Mouse (Mus musculus): ENCODE measurements around the gene Actn4. TPM values are rescaled to one million over a fixed set of nuclear protein-coding genes. Genes with fewer than 3 reads are reported as not detected.
"Not testable (repeated sequence)": the region's sequence is repeated elsewhere in the genome, so short reads cannot be mapped to it uniquely, and the experiment has no call there.

The Actn4 gene
- polyA plus RNA-seq, 1 experiment from 2014 or later: 319 TPM

DNA sequence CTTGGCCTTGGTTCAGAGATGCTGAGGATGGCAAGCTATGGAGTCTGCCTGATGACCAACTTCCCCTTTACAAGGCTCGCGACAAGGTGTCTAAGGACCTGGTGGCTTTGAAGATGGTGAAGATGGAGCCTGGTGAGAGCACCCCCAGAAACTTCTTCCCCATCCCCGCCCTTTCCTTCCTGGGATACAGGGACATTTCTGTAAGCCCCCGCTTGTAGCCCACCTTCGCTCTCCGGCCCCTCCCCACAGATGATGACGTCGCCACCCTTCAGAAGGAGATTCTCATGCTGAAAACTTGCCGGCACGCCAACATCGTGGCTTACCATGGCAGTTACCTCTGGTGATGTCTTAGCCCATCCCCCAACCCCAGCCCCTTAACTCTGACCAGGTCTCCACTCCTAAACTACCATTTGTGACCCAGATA, 21.0 kb upstream of the Actn4 start:
- Histone ChIP-seq H3K9me3 (no peaks in the 10 kb centered on the region), H3K4me3 (peak overlapping the region; percentile 74), H3K27me3 (ENCODE audit: insufficient read depth, poor library complexity, severe bottlenecking) (no peaks in the 10 kb centered on the region), H3K27ac (peak overlapping the region; percentile 89), H3K36me3 (peaks cover 17% of the 10 kb centered on the region), H3K4me1 (peaks cover 28% of the 10 kb centered on the region)
- no peak for DNase-seq (ENCODE audit: low spot score)
- WGBS: 62% methylated on average over 11 of the region's 11 CpGs

DNA sequence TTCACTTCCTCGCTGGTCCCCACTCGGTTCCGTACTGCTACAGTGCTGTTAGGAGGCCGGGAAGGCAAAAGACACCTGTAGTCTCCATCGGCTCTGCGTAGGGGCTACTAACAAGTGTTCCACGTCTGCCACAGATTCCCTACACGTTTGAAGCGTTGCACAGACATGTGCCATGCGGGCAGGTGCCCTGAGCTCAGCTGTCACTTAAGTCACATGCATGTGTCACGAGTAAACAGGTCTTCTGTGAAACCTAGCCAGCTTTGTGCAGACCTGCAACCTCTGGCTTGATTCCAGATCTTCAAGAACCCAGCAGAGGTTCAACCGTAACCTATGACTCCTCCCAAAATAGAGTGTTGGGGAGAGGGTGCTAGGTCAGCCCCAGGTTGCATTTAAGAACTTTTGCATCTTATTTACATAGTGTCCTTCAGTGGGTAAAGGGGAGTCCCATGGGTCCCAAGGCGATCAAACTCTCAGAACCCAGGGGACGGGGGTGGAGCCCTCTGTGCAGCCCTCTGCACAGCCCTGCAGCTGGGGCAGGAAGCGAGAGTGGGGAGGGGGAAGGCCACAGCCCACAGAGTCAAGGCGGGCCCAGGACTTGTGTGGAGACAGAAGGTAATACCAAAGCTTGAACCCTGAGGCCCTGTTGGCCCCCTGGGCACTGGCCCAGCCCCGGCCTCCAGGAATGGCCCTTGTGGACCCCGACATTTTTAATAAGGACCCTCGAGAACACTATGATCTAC, 20.3 kb upstream of the Actn4 start:
- WGBS: 15% methylated on average over 19 of the region's 19 CpGs
- peak overlapping the region; percentile 89 for H3K27ac ChIP-seq
- DNase-seq (ENCODE audit: low spot score): no peak
- H3K4me1 ChIP-seq: peaks cover 28% of the 10 kb centered on the region
- peaks cover 24% of the 10 kb centered on the region for H3K36me3 ChIP-seq
- H3K27me3 ChIP-seq (ENCODE audit: insufficient read depth, poor library complexity, severe bottlenecking): no peaks in the 10 kb centered on the region
- H3K4me3 ChIP-seq: peak overlapping the region; percentile 74
- H3K9me3 ChIP-seq: no peaks in the 10 kb centered on the region

DNA sequence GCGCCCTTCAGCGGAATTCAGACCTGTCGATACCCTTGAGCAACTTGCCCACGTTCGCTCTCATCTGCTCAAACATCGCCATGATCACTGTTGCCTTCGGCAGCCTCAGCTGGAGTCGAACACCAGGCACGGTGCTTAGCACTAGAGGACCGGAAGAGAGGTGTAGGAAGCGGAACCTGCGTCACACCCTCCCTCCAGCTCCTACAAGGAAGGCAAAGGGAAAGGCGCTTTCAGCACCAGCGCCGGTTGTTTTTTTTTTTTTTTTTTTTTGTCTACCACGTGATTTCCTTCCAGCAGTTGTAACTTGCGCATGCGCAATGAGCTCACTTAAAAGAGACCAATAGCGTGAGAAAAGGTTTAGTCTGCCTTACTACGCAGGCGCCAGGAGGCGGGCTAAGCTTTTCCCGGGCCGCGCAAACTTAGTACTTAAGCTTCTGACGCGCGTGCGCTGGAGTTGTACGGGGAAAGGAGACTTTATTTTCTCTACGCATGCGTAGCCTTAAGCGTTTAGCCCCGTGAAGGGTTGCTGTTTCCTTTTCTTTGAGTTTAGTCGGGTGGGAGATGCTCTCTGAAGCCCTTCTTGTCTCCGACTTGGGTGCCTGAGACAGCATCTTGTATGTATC, 19.6 kb upstream of the Actn4 start, which contains the start of the genes Eif3k and Map4k1:
TSS of gene Eif3k (minus strand) at position 214 of the 623 bp plus-strand sequence.
TSS of gene Map4k1 (plus strand) at position 400 of the 623 bp plus-strand sequence.
- H3K36me3 ChIP-seq: peaks cover 30% of the 10 kb centered on the region
- peak within 1 kb of the TSS; percentile 89 for H3K27ac ChIP-seq
- under 1% methylated on average over 36 of the region's 36 CpGs for WGBS
- peak within 1 kb of the TSS; percentile 74 for H3K4me3 ChIP-seq
- DNase-seq (ENCODE audit: low spot score): peak; percentile 99
- no peaks in the 10 kb centered on the region for H3K27me3 ChIP-seq (ENCODE audit: insufficient read depth, poor library complexity, severe bottlenecking)
- H3K4me1 ChIP-seq: peaks cover 28% of the 10 kb centered on the region
- no peaks in the 10 kb centered on the region for H3K9me3 ChIP-seq

DNA sequence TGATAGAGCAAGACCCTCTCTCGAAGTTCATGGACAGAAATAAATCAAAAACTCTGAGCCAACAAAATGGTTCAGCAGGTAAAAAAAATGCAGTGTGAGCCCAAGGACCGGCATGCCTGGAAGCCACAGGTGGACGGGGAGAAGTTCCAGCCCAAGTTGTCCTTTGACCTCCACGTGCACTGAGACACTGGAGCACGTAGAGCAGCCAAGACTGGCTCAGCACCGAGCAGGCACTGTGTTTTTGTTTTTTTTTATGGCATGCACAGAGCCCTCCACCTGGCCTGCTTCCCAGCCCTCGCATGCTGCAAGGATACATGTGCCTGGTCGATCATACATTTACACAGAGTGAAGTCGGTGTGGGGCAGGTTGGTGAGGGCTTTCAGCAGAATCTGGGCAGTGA, 15.4 kb upstream of the Actn4 start:
- no peak for DNase-seq (ENCODE audit: low spot score)
- Histone ChIP-seq H3K27me3 (ENCODE audit: insufficient read depth, poor library complexity, severe bottlenecking) (no peaks in the 10 kb centered on the region), H3K36me3 (peaks cover 67% of the 10 kb centered on the region), H3K4me3 (no peak overlapping the region), H3K9me3 (no peaks in the 10 kb centered on the region), H3K4me1 (peaks cover 11% of the 10 kb centered on the region), H3K27ac (no peak overlapping the region)
- WGBS: 87% methylated on average over 9 of the region's 9 CpGs

DNA sequence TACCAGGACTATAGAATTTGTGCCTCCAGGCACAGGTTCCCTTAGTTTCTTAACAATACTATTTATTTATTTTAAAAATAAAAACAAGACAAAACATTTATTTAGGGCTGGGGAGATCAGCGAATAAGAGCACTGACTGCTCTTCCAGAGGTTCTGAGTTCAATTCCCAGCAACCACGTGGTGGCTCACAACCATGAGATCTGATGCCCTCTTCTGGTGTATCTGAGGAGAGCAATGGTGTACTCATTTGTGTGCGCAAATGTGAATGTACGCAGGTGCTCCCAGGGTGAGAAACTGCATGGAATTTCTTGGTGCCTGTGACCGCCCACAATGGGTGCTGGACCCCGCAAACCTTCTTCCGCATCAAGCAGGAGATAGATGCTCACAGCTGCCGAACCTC, 10.9 kb upstream of the Actn4 start:
- Histone ChIP-seq H3K27me3 (ENCODE audit: insufficient read depth, poor library complexity, severe bottlenecking) (no peaks in the 10 kb centered on the region), H3K4me3 (no peak overlapping the region), H3K4me1 (peaks cover 18% of the 10 kb centered on the region), H3K36me3 (peaks cover 77% of the 10 kb centered on the region), H3K27ac (no peak overlapping the region), H3K9me3 (no peaks in the 10 kb centered on the region)
- no peak for DNase-seq (ENCODE audit: low spot score)
- 80% methylated on average over 8 of the region's 8 CpGs for WGBS

DNA sequence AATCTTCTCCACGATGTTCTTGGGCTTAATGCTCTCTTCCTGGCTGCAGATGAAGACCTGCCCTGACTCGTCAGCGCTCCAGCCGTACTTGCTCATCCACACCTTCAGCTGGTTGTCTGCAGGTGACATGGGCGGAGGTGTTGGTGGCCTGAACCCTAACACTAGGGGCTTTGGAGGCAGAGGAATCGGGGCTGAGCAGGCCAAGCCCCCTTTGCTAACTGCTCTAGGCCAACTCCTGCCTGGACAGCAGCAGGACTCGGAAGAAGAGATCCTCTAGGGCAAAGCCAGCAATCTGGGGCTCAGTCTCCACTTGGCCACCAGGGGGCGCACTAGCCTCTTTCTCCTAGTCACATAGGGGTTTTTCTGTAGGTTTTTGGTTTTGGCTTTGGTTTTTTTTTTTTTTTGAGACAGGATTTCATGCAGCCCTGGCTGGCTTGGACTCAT, 10.4 kb upstream of the Actn4 start:
- H3K27me3 ChIP-seq (ENCODE audit: insufficient read depth, poor library complexity, severe bottlenecking): no peaks in the 10 kb centered on the region
- 71% methylated on average over 8 of the region's 8 CpGs for WGBS

DNA sequence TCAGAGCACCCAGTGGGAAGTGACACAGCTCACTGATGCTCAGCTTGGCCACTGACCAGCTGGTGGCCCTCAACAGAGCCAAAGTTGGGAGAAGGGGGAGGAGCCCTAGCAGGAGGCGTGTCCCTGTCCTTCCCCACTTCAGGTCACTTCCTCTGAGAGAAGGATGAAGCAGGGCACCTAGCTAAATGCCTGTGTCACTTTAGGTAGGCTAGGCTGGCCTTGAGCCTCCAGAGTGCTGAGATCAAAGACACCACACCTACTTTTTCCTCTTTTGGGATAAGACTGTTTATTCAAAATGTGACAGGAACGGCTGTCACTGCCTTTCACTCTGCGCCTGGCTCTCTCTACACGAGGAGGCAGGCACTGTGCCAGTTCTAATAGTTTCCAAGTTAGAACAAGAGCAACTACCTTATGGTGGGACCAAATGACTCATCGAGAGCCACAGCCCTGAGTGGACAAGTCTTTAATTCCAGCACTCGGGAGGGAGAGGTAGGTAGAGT, 9.7 kb upstream of the Actn4 start:
- no peak for DNase-seq (ENCODE audit: low spot score)
- H3K27me3 ChIP-seq (ENCODE audit: insufficient read depth, poor library complexity, severe bottlenecking): no peaks in the 10 kb centered on the region
- H3K4me1 ChIP-seq: peaks cover 18% of the 10 kb centered on the region
- H3K36me3 ChIP-seq: peaks cover 65% of the 10 kb centered on the region
- no peak overlapping the region for H3K4me3 ChIP-seq
- 75% methylated on average over 6 of the region's 6 CpGs for whole genome bisulfite sequencing
- H3K27ac ChIP-seq: no peak overlapping the region
- H3K9me3 ChIP-seq: no peaks in the 10 kb centered on the region

More for the DNA sequence above, 10.4 kb upstream of the Actn4 start:
- peak; percentile 84 for DNase-seq (ENCODE audit: low spot score)
- H3K9me3 ChIP-seq: no peaks in the 10 kb centered on the region
- H3K27ac ChIP-seq: no peak overlapping the region
- H3K4me3 ChIP-seq: no peak overlapping the region
- peaks cover 18% of the 10 kb centered on the region for H3K4me1 ChIP-seq
- peaks cover 72% of the 10 kb centered on the region for H3K36me3 ChIP-seq

DNA sequence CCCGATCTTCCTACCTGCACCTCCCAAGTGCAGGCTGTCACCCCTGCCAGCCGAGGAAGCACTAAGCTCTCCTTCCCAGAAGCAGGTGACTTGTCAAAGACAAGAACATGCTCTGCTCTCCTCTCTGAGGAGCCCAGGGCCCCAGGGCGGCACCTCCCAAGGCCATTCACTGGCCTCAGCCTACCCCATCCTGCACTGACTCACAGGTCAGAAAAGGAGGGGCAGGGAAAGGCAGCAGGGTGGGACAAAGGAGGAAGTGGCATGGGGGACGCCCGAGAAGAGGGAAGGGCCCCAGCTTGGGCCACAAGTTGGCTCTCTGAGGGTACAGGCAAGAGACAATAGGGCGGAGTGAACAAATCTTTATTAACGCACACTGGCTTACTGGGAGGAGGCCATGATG, 8.9 kb upstream of the Actn4 start:
- Histone ChIP-seq H3K9me3 (no peaks in the 10 kb centered on the region), H3K27ac (no peak overlapping the region), H3K4me1 (peaks cover 18% of the 10 kb centered on the region), H3K4me3 (no peak overlapping the region), H3K36me3 (peaks cover 57% of the 10 kb centered on the region), H3K27me3 (ENCODE audit: insufficient read depth, poor library complexity, severe bottlenecking) (no peaks in the 10 kb centered on the region)
- 83% methylated on average over 7 of the region's 7 CpGs for WGBS
- no peak for DNase-seq (ENCODE audit: low spot score)

DNA sequence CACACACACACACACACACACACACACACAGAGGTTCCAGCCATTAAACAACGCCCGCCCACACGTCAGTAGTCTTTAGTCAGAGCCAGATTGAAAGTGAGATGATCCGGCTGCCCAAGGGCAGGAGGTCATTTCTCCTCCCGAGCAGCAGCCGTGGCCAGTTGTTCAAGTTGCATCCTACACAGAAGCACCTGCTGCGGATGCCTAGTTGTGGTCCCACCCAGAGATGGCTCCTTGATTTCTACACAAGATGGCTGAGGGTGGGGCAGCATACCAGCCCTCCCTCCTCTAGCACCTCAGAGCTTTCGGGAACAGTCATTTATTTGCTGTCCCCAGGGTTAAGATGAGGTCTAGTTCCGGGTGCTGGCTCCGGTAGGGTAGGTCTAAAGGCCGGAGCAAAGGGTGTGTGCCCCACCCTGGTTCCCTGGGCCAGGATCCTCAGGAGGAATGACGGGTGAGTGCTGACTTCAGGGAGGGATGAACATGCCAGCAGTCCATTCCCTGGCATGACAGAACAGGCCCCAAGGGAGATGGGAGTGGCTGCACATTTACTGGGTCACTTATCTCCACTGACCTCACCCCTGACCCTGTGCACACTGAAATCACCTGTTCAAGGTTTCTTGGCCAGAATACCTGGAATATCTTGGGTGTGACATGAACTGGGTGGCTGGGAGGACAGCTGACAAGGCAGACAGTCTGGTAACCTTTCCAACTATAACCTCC, 7.7 kb upstream of the Actn4 start:
- Histone ChIP-seq H3K4me1 (peaks cover 18% of the 10 kb centered on the region), H3K9me3 (no peaks in the 10 kb centered on the region), H3K27ac (no peak overlapping the region), H3K36me3 (peaks cover 49% of the 10 kb centered on the region), H3K27me3 (ENCODE audit: insufficient read depth, poor library complexity, severe bottlenecking) (no peaks in the 10 kb centered on the region), H3K4me3 (no peak overlapping the region)
- DNase-seq (ENCODE audit: low spot score): no peak
- 69% methylated on average over 12 of the region's 12 CpGs for WGBS

DNA sequence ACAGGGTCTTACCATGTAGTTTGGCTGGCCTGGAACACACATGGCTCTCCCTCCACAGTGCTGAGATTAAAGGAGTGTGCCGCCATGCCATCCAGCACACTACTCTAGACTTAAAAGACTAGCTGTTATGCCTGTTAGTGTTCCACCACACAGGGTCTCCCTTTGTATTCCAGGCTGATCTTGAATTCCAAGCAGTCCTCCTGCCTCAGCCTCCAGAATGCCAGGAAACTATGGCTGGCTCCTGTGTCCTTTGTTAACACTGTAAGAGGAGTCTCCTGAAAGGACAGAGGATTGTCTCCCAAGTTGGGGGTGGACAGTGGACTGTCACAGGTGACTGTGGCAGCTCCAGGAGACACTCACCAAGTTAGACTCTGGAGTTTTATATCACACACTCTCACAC, 7.1 kb upstream of the Actn4 start:
- 86% methylated on average over 1 of the region's 1 CpGs for WGBS

DNA sequence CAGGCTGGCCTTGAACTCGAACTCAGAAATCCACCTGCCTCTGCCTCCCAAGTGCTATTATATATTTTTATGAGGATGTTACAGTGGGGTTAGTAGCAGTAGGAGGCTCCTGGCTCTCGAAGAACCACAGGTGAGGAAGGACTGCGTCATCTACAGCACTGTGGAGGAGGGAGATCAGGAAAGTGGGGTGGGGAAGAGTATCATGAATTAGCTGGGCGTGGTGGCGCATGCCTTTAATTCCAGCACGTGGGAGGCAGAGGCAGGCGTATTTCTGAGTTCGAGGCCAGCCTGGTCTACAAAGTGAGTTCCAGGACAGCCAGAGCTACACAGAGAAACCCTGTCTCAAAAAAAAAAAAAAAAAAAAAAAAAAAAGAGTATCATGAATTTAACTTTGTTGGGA, 6.0 kb upstream of the Actn4 start:
- DNase-seq (ENCODE audit: low spot score); H3K27ac ChIP-seq; H3K9me3 ChIP-seq; H3K27me3 ChIP-seq (ENCODE audit: insufficient read depth, poor library complexity, severe bottlenecking); H3K4me3 ChIP-seq: not testable (repeated sequence)
- 90% methylated on average over 8 of the region's 8 CpGs for WGBS
- Histone ChIP-seq H3K4me1 (peaks cover 24% of the 10 kb centered on the region), H3K36me3 (peaks cover 31% of the 10 kb centered on the region)

More for the DNA sequence above, 7.1 kb upstream of the Actn4 start:
- H3K4me1 ChIP-seq: peaks cover 18% of the 10 kb centered on the region
- no peak overlapping the region for H3K4me3 ChIP-seq
- no peaks in the 10 kb centered on the region for H3K27me3 ChIP-seq (ENCODE audit: insufficient read depth, poor library complexity, severe bottlenecking)
- no peak for DNase-seq (ENCODE audit: low spot score)
- no peaks in the 10 kb centered on the region for H3K9me3 ChIP-seq
- no peak overlapping the region for H3K27ac ChIP-seq
- H3K36me3 ChIP-seq: peaks cover 43% of the 10 kb centered on the region

DNA sequence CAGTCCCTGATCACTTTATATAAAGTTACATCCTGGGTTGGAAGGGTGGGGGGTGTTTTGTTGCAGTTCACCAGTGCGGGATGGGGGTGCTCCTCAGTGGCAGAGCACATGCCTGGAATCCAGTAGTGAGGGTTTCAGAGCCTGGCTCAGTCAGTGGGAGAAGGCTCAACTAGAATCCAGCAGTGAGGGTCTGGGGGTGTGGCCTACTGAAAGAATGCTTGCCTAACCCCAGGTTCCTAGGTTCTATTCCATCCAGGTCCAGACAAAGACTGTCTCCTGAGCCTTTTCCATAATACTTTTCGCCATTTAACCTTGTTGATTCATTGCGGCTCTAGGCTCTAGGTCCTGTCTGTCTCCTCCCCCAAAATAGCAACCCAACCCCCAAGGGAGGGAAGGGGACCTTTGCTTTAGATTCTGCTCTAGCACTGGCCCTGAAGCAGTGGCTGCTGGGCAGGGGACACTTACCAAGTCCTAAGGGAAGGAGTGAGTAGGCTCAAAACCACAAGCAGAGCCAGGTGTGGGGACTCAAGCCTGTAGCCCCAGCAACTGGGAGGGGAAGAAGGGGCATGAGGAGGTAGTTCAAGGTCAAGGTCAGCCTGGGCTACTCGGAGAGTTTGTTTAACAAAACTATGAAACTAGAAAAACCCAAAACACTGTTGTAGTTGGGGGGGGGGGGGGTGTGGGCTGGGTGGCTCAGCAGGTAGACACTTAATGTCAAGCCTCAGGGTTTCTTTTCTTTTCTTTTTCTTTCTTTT, 4.8 kb upstream of the Actn4 start:
- no peaks in the 10 kb centered on the region for H3K27me3 ChIP-seq (ENCODE audit: insufficient read depth, poor library complexity, severe bottlenecking)
- peaks cover 22% of the 10 kb centered on the region for H3K36me3 ChIP-seq
- peaks cover 27% of the 10 kb centered on the region for H3K4me1 ChIP-seq
- H3K4me3 ChIP-seq: no peak overlapping the region
- DNase-seq (ENCODE audit: low spot score): no peak
- peak overlapping the region; percentile 67; the same call in 1 of the 2 replicates for H3K27ac ChIP-seq
- no peaks in the 10 kb centered on the region for H3K9me3 ChIP-seq
- WGBS: 61% methylated on average over 4 of the region's 4 CpGs
